Mouse (Mus musculus): Measurements from ENCODE around the gene Fgf16. TPM values are rescaled to one million over a fixed set of nuclear protein-coding genes. Genes with fewer than 3 reads are reported as not detected.

Gene Fgf16
- total RNA-seq, 1 experiment from 2014 or later: 0.35 TPM

Other genes starting within 250 kb of the Fgf16 start
- gene Atrx, start 165.1 kb downstream of the Fgf16 start, total RNA-seq (2017): 413 and 516 TPM in 2 replicates
- gene Magt1, start 247.6 kb downstream of the Fgf16 start, total RNA-seq (2017): 27.9 and 29.2 TPM in 2 replicates